Mouse (Mus musculus): Measurements from ENCODE around the gene Ulbp1. TPM values are rescaled to one million over a fixed set of nuclear protein-coding genes. Genes with fewer than 3 reads are reported as not detected.
A peak's percentile ranks its signal among the peaks of the same experiment; 100 is the strongest.

Gene Ulbp1
- polyA plus RNA-seq, 1 experiment: 3.8 TPM

- H3K27ac ChIP-seq (ENCODE audit: control insufficient read depth, insufficient read depth, low read depth, low read length, poor library complexity): no peak overlapping the region
These were observed 34.5 kb downstream of the Ulbp1 start for GRCm38 (mm10) chr10:7438928-7439327.

GRCm38 (mm10) chr10:7393143-7394035 is 80.0 kb downstream of the Ulbp1 start:
- TF ChIP-seq CTCF (IDR thresholded peaks at IDR 0.05; ENCODE audit: control insufficient read depth, insufficient read depth, low read length): no peak
- TF ChIP-seq POLR2A (IDR thresholded peaks at IDR 0.05; ENCODE audit: borderline replicate concordance, control insufficient read depth, low read depth, low read length): no peak
- Histone ChIP-seq H3K27ac (ENCODE audit: control insufficient read depth, insufficient read depth, low read depth, low read length, poor library complexity) (no peak overlapping the region), H3K4me1 (ENCODE audit: control insufficient read depth, insufficient read depth, low read length) (no peaks in the 10 kb centered on the region; the same call in 1 of the 2 replicates), H3K4me3 (replicated peaks; ENCODE audit: control insufficient read depth, low read depth, low read length) (no peak overlapping the region)
- WGBS: 15% methylated on average over 55 of the region's 55 CpGs

More at GRCm38 (mm10) chr10:7438928-7439327, 34.5 kb downstream of the Ulbp1 start:
- Histone ChIP-seq H3K4me1 (ENCODE audit: control insufficient read depth, insufficient read depth, low read length) (no peaks in the 10 kb centered on the region), H3K4me3 (replicated peaks; ENCODE audit: control insufficient read depth, low read depth, low read length) (no peak overlapping the region)
- TF ChIP-seq CTCF (IDR thresholded peaks at IDR 0.05; ENCODE audit: control insufficient read depth, insufficient read depth, low read length) (no peak), POLR2A (IDR thresholded peaks at IDR 0.05; ENCODE audit: borderline replicate concordance, control insufficient read depth, low read depth, low read length) (no peak)
- 28% methylated on average over 2 of the region's 2 CpGs for WGBS

GRCm38 (mm10) chr10:7391935-7392930 is 81.2 kb downstream of the Ulbp1 start:
- H3K27ac ChIP-seq (ENCODE audit: control insufficient read depth, insufficient read depth, low read depth, low read length, poor library complexity): no peak overlapping the region

DNA sequence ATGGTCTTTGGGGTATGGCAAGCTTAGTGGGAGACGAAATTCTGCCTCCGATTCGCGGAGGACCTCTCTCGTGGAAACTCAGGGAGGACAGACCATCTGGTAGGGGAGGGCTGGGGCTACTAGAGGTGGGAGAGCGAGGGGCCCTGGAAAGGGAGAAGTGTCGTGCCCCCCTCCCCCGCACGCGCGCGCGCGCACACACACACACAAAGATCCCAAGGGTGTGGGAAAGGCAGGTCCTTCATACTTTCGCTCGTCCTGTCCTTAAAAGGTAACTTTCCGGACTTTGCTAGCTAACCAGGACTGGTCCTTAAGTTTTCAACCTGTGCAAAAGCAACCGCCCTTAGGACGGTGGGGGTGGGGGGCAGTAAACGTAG is 81.9 kb downstream of the Ulbp1 start:
- no peaks in the 10 kb centered on the region; the same call in 1 of the 2 replicates for H3K4me1 ChIP-seq (ENCODE audit: control insufficient read depth, insufficient read depth, low read length)
- no peak overlapping the region for H3K27ac ChIP-seq (ENCODE audit: control insufficient read depth, insufficient read depth, low read depth, low read length, poor library complexity)
- TF ChIP-seq POLR2A (IDR thresholded peaks at IDR 0.05; ENCODE audit: borderline replicate concordance, control insufficient read depth, low read depth, low read length) (no peak), CTCF (IDR thresholded peaks at IDR 0.05; ENCODE audit: control insufficient read depth, insufficient read depth, low read length) (no peak)
- under 1% methylated on average over 20 of the region's 20 CpGs for WGBS
- peak overlapping the region; percentile 47 for H3K4me3 ChIP-seq (replicated peaks; ENCODE audit: control insufficient read depth, low read depth, low read length)

More at GRCm38 (mm10) chr10:7391935-7392930, 81.2 kb downstream of the Ulbp1 start:
- H3K4me3 ChIP-seq (replicated peaks; ENCODE audit: control insufficient read depth, low read depth, low read length): peak overlapping the region; percentile 47
- H3K4me1 ChIP-seq (ENCODE audit: control insufficient read depth, insufficient read depth, low read length): no peaks in the 10 kb centered on the region; the same call in 1 of the 2 replicates
- TF ChIP-seq CTCF (IDR thresholded peaks at IDR 0.05; ENCODE audit: control insufficient read depth, insufficient read depth, low read length): no peak
- no peak for TF ChIP-seq POLR2A (IDR thresholded peaks at IDR 0.05; ENCODE audit: borderline replicate concordance, control insufficient read depth, low read depth, low read length)
- WGBS: 1% methylated on average over 73 of the region's 73 CpGs

GRCm38 (mm10) chr10:7391108-7391507 is 82.3 kb downstream of the Ulbp1 start:
- under 1% methylated on average over 31 of the region's 31 CpGs for WGBS

More at GRCm38 (mm10) chr10:7391108-7391507, 82.3 kb downstream of the Ulbp1 start:
- no peak for TF ChIP-seq POLR2A (IDR thresholded peaks at IDR 0.05; ENCODE audit: borderline replicate concordance, control insufficient read depth, low read depth, low read length)
- TF ChIP-seq CTCF (IDR thresholded peaks at IDR 0.05; ENCODE audit: control insufficient read depth, insufficient read depth, low read length): no peak
- H3K4me3 ChIP-seq (replicated peaks; ENCODE audit: control insufficient read depth, low read depth, low read length): peak overlapping the region; percentile 47
- no peak overlapping the region for H3K27ac ChIP-seq (ENCODE audit: control insufficient read depth, insufficient read depth, low read depth, low read length, poor library complexity)
- no peaks in the 10 kb centered on the region; the same call in 1 of the 2 replicates for H3K4me1 ChIP-seq (ENCODE audit: control insufficient read depth, insufficient read depth, low read length)

Other genes starting within 250 kb of the Ulbp1 start
- 1.5 TPM in 2 replicates for gene Lrp11, start 116.2 kb upstream of the Ulbp1 start, polyA plus RNA-seq (2011; ENCODE audit: insufficient read depth, insufficient read length, low replicate concordance, missing spikeins)
- gene Nup43, start 193.9 kb upstream of the Ulbp1 start, polyA plus RNA-seq (2011; ENCODE audit: insufficient read depth, insufficient read length, low replicate concordance, missing spikeins): 9.4 and 14.6 TPM in 2 replicates
- 45.7 and 71.7 TPM in 2 replicates for gene Pcmt1, start 207.5 kb upstream of the Ulbp1 start, polyA plus RNA-seq (2011; ENCODE audit: insufficient read depth, insufficient read length, low replicate concordance, missing spikeins)
- 6.0 and 6.2 TPM in 2 replicates for gene Lats1, start 207.6 kb upstream of the Ulbp1 start, polyA plus RNA-seq (2011; ENCODE audit: insufficient read depth, insufficient read length, low replicate concordance, missing spikeins)

All from bone marrow, adult 2 months (tissue).